Mouse (Mus musculus): ENCODE measurements at regions not wholly inside any gene's neighbourhood (a gene's known extent, or its start where the extent isn't known, plus 50 kb on each side); places are given as distances from the start of the nearest gene placed in this dataset.

GRCm38 (mm10) chr7:68945886-68946863 lies 197.1 kb upstream of the Arrdc4 start:
- DNase-seq (ENCODE audit: low spot score in 2 of 2), result no peak

GRCm38 (mm10) chr7:68930627-68931334 lies 181.7 kb upstream of the Arrdc4 start:
- no peak for DNase-seq (ENCODE audit: low spot score in 2 of 2)

- DNase-seq (ENCODE audit: low spot score in 2 of 2), result no peak
These were observed 180.6 kb upstream of the Arrdc4 start for GRCm38 (mm10) chr7:68929669-68930068.

- no peak for DNase-seq (ENCODE audit: low spot score in 2 of 2)
These were observed 176.6 kb upstream of the Arrdc4 start for GRCm38 (mm10) chr7:68925640-68926039.

- DNase-seq (ENCODE audit: low spot score in 2 of 2), result no peak
These were observed 169.8 kb upstream of the Arrdc4 start for GRCm38 (mm10) chr7:68918632-68919435.

GRCm38 (mm10) chr7:68917876-68918200 lies 168.8 kb upstream of the Arrdc4 start:
- no peak for DNase-seq (ENCODE audit: low spot score in 2 of 2)

GRCm38 (mm10) chr7:68917137-68917875 lies 168.3 kb upstream of the Arrdc4 start:
- no peak for DNase-seq (ENCODE audit: low spot score in 2 of 2)

- DNase-seq (ENCODE audit: low spot score in 2 of 2), result no peak
These were observed 166.9 kb upstream of the Arrdc4 start for GRCm38 (mm10) chr7:68915976-68916375.

GRCm38 (mm10) chr7:68914344-68914743 lies 165.3 kb upstream of the Arrdc4 start:
- no peak for DNase-seq (ENCODE audit: low spot score in 2 of 2)

- DNase-seq (ENCODE audit: low spot score in 2 of 2), result no peak
These were observed 163.1 kb upstream of the Arrdc4 start for GRCm38 (mm10) chr7:68911989-68912655.

- DNase-seq (ENCODE audit: low spot score in 2 of 2), result no peak
These were observed 162.5 kb upstream of the Arrdc4 start for GRCm38 (mm10) chr7:68911562-68911961.

- no peak for DNase-seq (ENCODE audit: low spot score in 2 of 2)
These were observed 160.7 kb upstream of the Arrdc4 start for GRCm38 (mm10) chr7:68909694-68910093.

- no peak for DNase-seq (ENCODE audit: low spot score in 2 of 2)
These were observed 159.4 kb upstream of the Arrdc4 start for GRCm38 (mm10) chr7:68908401-68908834.

- no peak for DNase-seq (ENCODE audit: low spot score in 2 of 2)
These were observed 158.8 kb upstream of the Arrdc4 start for GRCm38 (mm10) chr7:68907867-68908266.

GRCm38 (mm10) chr7:68906771-68907395 lies 157.8 kb upstream of the Arrdc4 start:
- DNase-seq (ENCODE audit: low spot score in 2 of 2), result no peak

- DNase-seq (ENCODE audit: low spot score in 2 of 2), result no peak
These were observed 156.8 kb upstream of the Arrdc4 start for GRCm38 (mm10) chr7:68905793-68906192.

GRCm38 (mm10) chr7:68886173-68886572 lies 137.1 kb upstream of the Arrdc4 start:
- no peak for DNase-seq (ENCODE audit: low spot score in 2 of 2)

GRCm38 (mm10) chr7:68873008-68873407 lies 124.0 kb upstream of the Arrdc4 start:
- DNase-seq (ENCODE audit: low spot score in 2 of 2), result no peak

- no peak for DNase-seq (ENCODE audit: low spot score in 2 of 2)
These were observed 115.4 kb upstream of the Arrdc4 start for GRCm38 (mm10) chr7:68864322-68865031.

All from spleen, postnatal 14 days (tissue).